Mouse (Mus musculus) bone marrow, adult 2 months (tissue): ENCODE measurements around the gene Gjb2.

Experiments used
- CTCF ChIP-seq: fragments of 200-500 bp; IDR thresholded peaks from 2 replicates; pipeline ENCODE4 v1.5.1; 2011; ENCODE audit warnings: low read length, control low read depth; ENCODE audit not compliant: control insufficient read depth, insufficient read depth
- POLR2A ChIP-seq: fragments of 200-500 bp; IDR thresholded peaks from 2 replicates; pipeline ENCODE4 v1.6.1; 2011; ENCODE audit warnings: low read depth, mild to moderate bottlenecking, control low read depth, low read length, borderline replicate concordance; ENCODE audit not compliant: control insufficient read depth

- no peak for TF ChIP-seq CTCF
- TF ChIP-seq POLR2A: no peak
These were observed 21.6 kb downstream of the Gjb2 start for GRCm38 (mm10) chr14:57082863-57083262.
